Mouse (Mus musculus) gastrocnemius, adult 8-10 months (tissue): ENCODE measurements around the gene Tfap2b. TPM values are rescaled to one million over a fixed set of nuclear protein-coding genes. Genes with fewer than 3 reads are reported as not detected.

ENCODE experiments used
- DNase-seq, 2 experiments: peaks; one replicate each; pipeline ENCODE4 v3.0.0; 2022; ENCODE audit warnings: low spot score in 2 of 2
- total RNA-seq, 4 experiments: library from RNA; stranded (reverse); gene quantifications; 2 replicates each; pipeline ENCODE4 v1.2.4; 2022

Tfap2b gene
- total RNA-seq, 4 experiments from 2014 or later = not detected

DNA sequence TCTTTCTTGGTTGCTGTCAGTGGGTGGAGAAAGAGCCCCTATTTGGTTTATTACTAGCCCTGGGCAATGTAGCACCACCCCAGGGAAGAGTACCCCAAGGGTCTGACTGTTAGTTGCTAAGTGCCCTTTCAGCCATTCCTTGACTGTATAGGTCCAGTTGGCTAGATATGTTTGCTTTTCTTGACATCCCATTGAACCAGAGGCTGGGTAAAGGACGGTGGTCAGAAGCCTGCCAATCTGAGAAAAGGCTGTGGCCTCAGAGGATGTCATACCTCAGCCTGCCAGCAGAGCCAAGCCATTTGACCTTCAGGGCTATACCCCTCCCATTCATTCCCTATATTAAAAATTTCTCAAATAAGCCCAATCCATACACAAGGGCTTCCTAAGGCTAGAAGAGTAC, 24.0 kb downstream of the Tfap2b start:
- no peak for DNase-seq

DNA sequence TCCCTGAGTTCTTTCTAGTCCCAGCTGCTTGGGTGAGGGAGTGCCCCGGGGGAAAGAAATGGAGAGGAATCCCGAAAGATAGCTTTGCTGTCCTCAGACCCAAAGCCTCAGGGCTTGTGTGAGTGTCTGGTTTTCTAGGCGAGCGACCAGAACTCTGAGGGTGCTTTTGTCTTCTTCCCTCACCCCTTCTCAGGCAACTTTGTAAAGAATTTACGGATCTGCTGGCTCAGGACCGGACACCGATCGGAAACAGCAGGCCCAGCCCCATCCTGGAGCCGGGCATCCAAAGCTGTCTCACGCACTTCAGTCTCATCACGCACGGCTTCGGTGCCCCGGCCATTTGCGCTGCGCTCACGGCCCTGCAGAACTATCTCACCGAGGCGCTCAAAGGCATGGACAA, 25.1 kb downstream of the Tfap2b start:
- no peak for DNase-seq

DNA sequence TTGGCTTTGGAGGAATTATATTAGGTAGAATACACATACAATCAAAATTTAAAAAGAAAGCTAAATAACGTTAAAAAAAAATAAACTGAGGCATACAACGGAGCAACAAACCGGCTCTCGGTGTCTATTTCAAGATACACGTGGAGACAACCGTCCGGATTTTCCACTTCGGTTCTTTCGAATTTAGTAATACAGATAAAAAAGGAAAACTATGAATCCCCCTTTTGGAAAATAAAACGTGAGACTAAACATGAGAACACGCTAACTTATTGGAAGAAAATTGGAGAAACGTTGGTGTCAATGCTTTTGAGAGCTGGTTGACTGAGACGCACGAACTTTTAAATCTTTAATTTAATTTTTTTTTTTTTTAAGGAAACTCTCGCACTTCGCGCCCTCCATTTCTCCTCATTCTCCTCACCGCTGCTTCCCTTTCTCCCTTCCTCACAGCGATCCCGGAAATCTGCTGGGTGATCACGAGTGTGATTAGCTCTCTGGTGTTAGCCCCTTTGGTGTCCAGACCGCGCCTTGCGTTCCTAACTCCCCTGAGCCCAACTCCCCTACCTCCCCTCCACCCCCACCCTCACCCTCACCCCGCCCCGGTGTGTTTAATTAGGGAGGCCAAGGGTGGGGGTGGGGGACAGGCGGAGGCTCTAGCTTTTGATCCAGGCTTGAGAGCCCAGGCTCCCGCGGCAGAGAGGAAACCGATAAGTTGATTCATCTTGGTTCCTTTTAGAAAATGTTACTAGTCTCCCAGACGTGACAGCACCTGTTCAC, 25.9 kb downstream of the Tfap2b start:
- DNase-seq = no peak

DNA sequence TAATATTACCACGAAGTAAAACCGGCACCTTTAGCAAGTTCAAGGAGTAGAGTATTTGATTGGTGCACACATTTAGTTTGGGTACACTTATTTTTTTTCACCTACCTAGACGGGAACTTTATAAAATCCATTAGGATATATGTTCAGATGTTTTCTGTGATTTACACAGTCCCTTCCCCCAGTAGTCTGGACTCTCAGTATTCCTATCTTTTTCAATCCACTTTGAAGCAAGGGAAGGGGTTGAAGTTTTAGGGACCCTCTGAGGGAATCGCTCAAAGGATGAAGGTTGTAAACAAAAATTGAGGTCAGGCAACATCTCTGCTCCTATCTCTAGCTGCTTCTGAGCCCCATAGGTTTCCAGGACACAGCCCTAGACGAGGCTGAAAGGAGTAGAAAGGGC, 27.3 kb downstream of the Tfap2b start:
- DNase-seq = no peak

DNA sequence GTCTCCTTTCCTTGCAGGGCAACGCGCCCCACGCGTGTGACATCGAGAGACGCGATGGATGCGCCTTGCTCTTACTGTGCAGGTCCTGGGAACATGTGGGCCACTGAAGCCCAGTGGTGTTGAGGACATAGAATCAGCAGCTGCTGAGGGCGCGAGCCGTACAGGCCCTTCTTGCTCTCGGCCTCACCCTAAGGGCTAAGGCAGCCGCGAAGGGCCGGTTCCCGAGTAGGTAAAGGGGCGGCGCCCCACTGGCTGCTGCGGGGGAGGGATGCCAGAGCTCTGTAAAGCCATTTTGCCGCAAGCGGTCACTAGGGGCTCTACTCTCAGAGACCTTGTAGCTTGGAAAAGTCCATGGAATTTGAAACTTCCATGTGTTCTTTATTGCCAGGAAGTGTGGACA, 27.9 kb downstream of the Tfap2b start:
- no peak for DNase-seq

DNA sequence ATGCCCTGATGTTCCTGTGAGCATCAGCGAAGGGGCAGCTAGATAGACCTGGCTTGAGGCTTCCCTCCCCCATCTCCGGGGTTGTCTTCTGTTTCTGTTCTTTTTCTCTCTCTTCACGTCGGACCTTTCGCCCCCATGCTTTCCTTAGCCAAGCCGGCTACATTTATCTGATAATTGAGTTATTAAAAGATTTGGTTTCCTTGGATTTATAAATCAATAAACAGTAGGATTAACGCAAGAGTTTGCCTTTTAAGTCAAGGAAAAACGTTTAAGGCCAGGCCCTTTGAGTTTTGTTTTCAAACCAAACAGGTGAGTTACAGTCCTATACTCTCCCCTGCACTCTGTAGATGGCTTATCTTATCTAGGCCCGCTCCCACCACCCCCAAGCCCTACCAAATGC, 28.3 kb downstream of the Tfap2b start:
- no peak for DNase-seq

DNA sequence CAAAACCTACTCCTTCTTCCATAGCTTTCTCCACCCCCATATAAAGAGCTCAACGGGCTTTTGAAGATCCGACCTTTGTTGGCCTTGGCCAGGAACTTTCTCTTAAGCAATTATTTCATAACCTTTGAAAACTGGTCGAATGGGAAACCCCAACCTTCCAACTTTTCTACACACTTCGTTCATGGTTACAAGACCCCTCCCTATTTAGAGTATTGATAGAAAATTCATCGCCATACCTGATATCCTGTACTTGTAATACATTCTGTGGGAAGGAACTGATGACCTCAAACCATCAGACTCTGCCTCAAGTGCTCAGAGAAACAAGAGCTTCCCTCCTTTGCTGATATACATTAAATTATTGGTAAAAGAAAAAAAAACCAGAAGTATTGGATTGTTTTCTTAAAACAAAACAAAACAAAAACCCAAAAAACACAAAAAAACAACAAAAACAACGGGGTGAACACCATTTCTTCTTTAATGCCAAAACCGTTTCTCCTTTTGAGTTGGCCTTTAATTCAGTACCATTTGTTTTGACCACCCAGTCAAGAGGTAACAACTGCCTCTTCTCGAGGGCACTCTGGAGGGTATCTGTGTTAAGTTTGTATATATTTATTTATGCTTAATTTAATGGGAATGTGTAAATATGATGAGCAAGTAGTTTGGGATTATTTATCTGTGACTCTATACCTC, 29.2 kb downstream of the Tfap2b start:
- DNase-seq = no peak

DNA sequence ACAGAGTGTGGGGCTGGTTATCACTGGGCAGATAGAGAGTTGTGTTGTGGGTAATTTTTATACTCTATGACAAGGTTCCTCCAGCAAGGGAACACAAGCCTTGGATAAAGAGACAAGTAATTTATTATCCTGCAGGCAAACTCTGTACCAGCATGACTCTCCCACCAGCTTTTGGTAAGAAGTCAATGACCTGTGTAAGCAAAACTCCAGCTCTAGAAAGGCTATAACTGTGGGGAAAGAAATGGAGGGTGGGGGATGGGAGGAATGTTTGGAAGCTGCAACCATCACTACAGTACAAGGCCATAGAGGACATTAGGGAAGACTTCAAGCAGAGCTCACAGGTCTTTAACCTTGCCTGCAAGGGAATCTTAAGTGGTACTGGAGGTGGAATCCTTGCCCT, 31.3 kb downstream of the Tfap2b start:
- DNase-seq = no peak

DNA sequence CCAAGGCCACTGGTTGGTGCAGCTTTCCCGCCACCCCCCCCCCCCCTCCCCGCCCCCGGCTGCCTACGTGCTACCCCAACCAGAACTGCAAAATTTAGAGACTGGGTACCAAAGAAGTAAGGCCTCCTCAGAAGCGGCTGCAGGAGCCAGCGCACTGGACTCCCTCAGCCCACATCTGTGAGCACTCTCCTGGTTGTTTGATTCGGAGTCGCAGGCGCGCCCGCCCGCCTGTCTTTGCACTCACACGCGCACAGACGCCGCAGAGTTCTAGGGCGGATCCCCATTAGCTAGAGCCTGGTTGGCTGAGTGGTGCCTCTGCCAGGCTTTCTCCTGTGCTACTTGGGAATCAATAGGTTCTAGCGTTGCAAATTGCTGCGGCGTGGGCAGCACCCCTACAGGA, 32.6 kb downstream of the Tfap2b start:
- no peak for DNase-seq

DNA sequence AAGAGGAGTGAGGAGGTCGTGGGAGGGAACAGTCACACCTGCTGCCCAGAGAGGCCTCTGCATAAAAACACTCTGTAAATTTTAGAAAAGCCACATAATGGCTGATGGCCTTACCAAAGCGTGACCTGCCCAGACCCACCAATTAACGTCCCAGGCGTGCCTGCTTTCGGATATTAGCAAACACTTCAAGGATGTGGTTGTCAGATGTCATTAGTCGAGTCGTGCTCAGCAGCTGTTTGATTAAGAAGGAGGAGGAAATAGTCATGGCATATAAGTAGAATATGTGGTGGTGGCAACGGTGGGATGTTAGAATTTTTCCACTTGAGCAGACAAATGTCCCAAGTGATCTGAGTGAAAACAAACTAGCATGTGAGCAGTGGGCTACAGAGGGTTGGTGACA, 33.3 kb downstream of the Tfap2b start:
- DNase-seq = no peak

DNA sequence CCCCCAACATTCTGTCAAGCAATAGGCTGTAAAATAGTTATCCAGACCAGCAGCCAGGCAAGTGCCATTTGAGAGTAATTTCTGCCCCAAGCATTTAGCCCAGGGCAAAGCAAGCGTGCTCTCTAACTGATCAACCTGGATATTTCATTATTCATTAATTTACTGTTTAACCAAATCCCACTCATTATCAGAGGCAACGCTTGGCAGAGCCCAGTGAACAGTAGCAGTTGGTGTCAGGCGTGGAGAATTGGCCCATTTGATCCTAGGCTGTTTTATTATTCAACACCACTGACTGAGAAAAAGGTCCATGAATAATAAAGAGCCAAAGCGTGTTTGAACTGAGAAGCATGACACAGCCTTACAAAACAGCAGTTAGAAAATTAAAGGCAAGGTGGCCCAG, 36.3 kb downstream of the Tfap2b start:
- no peak for DNase-seq

DNA sequence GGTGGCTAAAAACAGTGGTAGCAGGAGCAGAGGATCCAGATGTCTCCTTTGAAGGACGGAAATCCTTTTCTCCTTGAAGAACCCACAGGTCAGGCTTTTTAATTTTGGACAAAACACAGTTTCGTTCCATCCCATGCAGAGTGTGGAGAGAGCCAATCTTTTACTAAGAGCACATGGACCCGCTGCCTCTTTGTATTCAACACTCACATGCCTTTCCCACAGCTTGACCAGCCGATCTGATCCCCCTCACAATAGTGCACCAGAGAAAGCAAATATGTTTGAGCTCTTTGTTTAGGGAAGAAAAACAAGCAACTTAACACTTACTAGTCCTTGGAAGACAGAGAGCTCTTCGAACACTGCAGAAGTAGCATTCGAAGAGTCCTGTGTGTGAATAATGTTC, 42.6 kb downstream of the Tfap2b start:
- DNase-seq = no peak

DNA sequence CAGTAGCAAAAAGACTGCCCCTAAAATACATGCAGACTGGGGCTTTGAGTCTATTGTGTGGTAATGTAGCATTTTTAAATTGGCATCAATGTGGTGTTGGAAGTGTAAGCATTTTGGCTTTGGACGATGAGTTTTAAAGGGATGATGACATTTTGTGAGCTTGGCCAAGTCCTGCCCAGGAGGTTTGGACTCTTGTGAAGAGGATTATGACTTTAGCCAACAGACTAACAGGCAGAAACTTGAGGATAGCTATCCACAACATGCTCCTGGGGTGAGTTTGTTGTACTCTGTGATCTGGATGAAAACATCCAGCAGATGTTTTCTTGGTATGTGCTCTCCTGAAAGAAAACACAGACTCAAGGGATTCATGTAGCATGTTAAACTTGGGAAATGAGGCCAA, 60.9 kb downstream of the Tfap2b start:
- DNase-seq = no peak

Other genes with a start within 250 kb of the Tfap2b start
- gene Tfap2d, start 105.9 kb upstream of the Tfap2b start, total RNA-seq = not detected